Mouse (Mus musculus): ENCODE measurements around the gene Nav3.

- no peak for TF ChIP-seq CTCF (IDR thresholded peaks at IDR 0.05; ENCODE audit: low read depth, low read length)
- TF ChIP-seq POLR2A (IDR thresholded peaks at IDR 0.05; ENCODE audit: extremely low read depth, insufficient read depth, low read length): no peak
Observed at GRCm38 (mm10) chr10:109903701-109904555, 552.1 kb downstream of the Nav3 start.

Measured in liver, adult 2 months (tissue).